Mouse (Mus musculus): ENCODE results near the gene Crip1.
"Not testable (repeated sequence)": the region's sequence is repeated elsewhere in the genome, so short reads cannot be mapped to it uniquely, and the experiment has no call there.

The Crip1 gene

GRCm38 (mm10) chr12:113185442-113186291 is 39.6 kb downstream of the Crip1 start, which contains the start of gene Tmem121:
Gene Tmem121 (plus strand): TSS chr12:113185930.
- no peak for DNase-seq

- no peak for DNase-seq
These were observed 40.4 kb downstream of the Crip1 start for GRCm38 (mm10) chr12:113186326-113187010.

GRCm38 (mm10) chr12:113187011-113187375 is 40.9 kb downstream of the Crip1 start:
- DNase-seq, result no peak

DNA sequence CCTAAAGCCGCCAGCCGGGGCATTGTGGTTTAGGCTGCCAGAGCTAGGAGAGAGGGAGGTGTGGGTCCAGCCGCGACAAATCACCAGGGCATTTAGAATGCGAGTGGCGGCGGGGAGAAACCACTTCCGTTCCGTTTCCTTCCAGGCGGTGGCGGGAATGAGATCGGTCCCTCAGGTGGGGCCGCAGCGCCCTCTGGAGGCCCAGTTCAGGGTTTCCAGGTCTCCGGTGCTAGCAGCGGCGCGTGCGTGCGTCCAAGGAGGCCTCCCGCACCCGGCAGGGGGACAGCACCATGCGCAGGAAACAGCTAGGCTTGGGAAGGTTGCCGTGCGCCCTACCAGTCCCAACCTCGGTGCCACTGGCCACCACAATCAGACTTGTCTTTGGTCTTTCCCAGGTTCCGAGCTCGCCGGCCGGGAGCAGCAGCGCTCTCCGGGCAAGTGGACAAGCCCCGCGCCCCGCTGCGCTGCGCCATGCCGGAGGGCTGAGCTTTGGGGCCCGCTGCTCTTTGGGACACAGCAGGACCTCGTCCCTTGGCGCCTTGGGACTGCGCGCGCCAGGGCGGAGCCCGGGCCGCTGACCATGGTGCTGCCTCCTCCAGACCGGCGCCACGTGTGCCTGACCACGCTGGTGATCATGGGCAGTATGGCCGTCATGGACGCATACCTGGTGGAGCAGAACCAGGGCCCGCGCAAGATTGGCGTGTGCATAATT is 41.6 kb downstream of the Crip1 start:
- DNase-seq, result peak; percentile 62 to 72

GRCm38 (mm10) chr12:113188349-113189055 is 42.4 kb downstream of the Crip1 start:
- DNase-seq, result no peak

DNA sequence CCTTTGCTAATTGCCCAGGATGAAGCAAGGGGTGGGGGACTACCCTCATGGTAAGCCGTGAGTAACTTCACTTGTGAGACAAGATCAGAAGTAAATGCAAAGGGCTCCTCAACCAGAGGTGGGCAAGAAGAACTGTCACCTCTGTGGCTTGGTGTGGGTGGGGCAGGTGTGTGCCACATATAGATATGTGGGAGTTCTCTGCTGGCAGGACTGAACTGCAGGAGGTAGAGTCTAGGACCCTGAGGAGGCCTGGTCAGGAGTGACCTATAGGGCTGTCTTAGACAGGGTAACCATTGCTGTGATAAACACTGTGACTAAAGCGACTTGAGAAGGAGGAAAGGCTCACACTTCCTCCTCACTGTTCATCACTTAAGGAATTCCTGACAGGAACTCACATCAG is 47.3 kb downstream of the Crip1 start:
- DNase-seq, result no peak

DNA sequence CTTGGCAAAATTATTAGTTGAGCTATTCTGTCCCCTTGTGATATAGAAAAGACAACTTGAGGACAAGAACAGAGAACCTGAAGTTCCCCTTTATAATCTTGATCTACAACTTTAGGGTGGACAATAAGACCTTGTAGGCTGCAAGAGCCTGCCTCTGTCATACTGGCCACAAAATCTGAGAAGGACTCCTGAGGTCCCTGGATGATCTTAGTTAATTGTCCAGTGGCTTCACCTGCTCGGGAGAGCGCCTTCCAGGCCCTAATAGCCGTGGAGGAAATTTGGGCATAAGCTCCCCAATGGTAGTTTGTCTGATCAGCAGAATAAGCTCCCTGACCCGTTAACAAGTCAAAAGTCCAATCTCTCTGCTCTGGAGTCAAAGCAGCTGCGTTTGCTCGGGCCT is 53.0 kb downstream of the Crip1 start:
- not testable (repeated sequence) for DNase-seq

DNA sequence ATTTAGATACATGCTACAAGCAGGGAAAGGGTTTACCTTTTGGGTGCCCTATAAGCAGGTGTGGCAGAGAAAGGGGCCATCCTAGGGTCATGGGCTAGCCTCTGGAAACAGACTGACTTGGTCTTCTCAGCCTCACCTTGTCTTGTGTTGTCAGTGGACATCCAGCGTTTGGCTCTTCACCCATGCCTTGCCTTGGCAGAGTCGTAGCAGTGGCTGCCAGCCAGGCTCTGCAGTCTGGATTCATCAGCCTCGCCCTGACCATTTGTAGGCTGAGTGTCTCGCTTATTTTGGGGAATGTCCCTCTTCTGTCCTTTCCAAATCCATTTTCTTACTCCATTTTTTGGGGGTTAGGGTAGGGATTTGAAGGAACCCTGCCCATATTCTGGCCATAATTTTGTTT is 55.2 kb downstream of the Crip1 start:
- no peak for DNase-seq

- no peak for DNase-seq
These were observed 55.9 kb downstream of the Crip1 start for GRCm38 (mm10) chr12:113202008-113202407.

Measured in lung, adult 18-20 months (tissue).